Mouse (Mus musculus): ENCODE measurements around the gene Tmem106c. TPM values are rescaled to one million over a fixed set of nuclear protein-coding genes. Genes with fewer than 3 reads are reported as not detected.

Tmem106c gene
- total RNA-seq, 4 experiments from 2014 or later = 12.8 to 17.9 (median 14.9) TPM

DNA sequence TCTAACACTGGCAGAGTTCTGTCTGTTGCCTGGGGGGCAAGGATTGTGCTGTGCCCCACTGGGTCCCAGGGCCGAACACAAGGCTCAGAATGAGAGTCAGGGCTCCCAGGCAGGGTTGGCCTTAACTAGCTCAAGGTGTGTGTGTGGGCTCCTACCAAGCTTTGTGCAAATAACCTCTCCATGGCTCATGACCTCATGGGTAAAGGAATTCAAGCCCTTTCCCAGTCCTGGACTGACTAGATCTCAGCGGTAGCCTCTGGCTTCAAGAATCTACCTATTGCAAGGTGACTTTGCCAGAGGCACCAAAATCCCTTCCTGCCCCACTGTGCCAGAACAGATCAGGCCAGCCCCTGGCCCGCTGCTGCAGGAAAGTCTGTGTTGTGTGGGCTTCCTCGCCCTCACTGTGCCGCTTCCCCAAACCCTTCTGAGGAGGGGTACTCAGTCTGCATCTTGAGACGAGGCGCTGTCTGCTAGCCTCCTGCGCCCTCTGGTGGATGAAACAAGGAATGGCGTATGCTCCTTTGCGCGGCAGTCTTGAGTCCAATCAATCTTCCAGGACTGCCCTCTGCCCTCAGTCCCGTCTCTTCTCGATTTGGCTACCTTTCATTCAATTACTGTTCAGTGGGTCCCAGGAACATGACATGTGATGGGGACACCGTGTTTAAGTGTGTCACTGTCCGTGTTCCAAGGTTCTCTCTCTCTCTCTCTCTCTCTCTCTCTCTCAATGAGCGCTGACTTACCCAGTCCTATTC is 11.7 kb upstream of the Tmem106c start:
- DNase-seq (ENCODE audit: low spot score) = peak; percentile 26

DNA sequence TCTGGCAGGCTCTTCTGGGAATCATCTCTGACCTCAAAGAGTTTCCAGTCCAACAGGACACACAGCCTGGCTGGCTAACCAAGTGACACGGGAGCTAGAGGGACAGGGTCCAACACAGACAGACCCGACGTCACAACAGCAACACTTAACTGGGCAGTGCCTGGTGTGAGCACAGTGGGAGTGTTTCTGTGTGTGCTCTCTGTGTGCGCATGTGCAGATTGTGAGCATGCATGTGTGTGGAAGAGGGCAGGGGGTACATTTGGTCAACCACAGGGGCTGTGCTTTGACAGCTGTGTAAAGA is 11.2 kb upstream of the Tmem106c start:
- DNase-seq (ENCODE audit: low spot score) = no peak

DNA sequence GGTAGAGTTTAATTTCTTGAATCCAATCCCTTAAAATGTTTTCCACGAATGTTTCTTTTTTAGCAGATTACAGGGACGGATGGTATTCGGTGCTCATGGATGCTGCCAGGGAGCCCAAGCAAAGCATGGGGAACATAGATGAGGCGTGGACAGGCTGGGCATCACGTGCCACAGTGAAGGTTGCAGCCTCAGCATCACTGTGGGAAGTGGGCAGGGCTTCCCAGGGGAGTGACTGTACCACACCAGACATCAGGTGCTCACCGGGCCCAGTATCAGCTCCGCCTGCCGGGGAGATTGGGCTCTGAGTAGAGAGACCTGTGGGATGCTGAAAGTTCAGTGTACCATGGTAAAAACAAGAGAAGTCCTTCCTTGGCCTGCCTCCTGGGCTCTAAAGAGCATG is 9.3 kb upstream of the Tmem106c start:
- no peak for DNase-seq (ENCODE audit: low spot score)

DNA sequence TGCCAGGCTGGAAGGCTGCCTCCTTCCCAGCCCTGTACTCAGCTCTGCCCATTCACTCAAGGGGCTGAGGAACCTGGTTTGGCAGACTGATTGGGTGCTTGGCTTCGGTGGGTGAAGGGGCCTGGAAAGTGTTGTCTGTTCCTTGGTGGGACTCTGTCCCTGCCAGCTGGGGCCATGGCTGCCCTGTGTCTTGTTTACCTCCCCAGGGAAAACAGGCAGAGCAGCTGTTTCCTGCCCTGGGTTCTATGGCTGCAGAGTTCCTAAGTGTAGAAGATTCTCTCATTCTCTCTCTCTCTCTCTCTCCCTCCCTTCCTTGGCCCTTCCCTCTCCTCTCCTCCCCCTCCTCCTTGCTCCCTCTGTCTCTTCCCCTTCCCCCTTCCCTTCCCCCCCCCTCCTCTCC is 8.7 kb upstream of the Tmem106c start:
- DNase-seq (ENCODE audit: low spot score) = no peak

DNA sequence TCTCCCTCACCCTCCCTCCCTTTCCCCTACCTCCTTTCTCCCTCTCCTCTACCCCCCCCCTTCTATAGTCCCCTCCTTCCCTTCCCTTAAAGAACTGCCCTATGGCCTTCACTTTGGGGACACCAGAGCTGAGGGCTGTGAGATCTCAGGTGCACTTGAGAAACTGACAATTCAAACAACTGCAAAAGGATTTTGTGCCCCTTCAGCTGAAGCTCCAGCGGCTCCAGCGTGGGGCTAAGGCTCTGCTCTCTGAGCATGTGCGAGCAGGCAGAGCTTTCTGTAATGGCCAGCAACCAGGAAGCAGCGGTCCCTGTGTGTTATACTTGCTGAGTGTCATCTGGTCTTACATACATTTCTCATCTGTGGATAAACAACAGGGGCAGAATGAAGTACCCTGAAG is 8.3 kb upstream of the Tmem106c start:
- no peak for DNase-seq (ENCODE audit: low spot score)

GRCm38 (mm10) chr15:97956416-97956815 is 7.6 kb upstream of the Tmem106c start:
- DNase-seq (ENCODE audit: low spot score) = no peak

- DNase-seq (ENCODE audit: low spot score) = no peak
These were observed 541 bp upstream of the Tmem106c start for GRCm38 (mm10) chr15:97963329-97963988.

DNA sequence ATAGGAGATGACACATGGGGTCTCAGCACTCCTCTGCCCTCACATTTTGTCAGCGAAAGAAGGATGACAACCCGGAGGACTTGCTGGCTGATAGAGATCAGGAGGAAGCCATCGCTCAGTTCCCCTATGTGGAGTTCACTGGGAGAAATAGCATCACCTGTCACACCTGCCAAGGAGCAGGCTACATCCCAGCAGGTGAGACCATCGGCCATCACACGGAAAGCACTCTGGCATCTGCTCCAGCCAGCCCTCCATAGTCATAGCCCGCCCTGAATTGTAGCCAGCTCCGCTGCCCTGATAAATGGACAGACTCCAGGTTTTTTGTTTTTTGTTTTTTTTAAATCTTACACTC is 812 bp downstream of the Tmem106c start:
- no peak for DNase-seq (ENCODE audit: low spot score)

- no peak for DNase-seq (ENCODE audit: low spot score)
These were observed 1.5 kb downstream of the Tmem106c start for GRCm38 (mm10) chr15:97965311-97966045.

GRCm38 (mm10) chr15:97970299-97970698 is 6.3 kb downstream of the Tmem106c start:
- DNase-seq (ENCODE audit: low spot score) = no peak

- DNase-seq (ENCODE audit: low spot score) = no peak
These were observed 8.6 kb downstream of the Tmem106c start for GRCm38 (mm10) chr15:97972580-97972979.

- no peak for DNase-seq (ENCODE audit: low spot score)
These were observed 9.4 kb downstream of the Tmem106c start for GRCm38 (mm10) chr15:97973248-97974005.

DNA sequence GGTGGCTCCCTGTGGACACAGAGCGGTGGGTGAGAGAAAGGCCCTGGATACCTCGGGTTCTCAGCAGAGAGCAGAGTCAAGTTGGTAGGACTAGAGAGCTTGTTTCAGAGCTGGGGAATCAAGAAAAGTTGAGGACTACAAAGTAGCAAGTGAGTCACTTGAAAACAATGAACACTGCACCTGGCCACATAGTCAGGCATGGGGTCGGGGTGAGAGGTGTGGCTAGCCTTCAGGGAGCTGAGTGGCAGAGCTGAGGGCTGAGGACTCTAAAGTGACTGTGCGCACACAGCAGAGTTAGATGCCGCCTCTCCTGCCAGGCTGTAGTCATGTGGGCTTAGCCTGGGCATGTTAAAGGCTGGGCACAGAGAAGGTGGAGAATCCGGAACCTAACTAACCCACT is 17.6 kb downstream of the Tmem106c start:
- no peak for DNase-seq (ENCODE audit: low spot score)

DNA sequence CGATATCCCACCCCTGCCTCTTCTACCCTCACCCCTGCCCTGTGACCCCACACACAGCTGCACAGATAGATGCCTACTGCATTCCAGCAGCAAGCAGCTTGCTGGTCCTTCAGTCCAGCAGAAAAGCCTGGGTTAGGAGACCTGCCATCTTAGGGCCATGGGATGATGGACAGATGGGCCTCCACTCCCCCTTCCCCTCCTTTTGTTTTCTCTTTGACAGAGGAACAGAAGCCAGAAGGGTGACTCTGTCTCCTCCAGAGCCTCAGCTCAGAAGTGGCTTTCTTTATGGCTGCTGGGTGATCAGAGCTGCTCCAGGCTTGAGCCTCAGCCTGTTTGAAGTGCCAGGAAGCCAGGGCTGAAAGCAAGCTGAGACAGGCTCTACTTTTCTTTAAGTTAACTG is 25.5 kb downstream of the Tmem106c start:
- no peak for DNase-seq (ENCODE audit: low spot score)

DNA sequence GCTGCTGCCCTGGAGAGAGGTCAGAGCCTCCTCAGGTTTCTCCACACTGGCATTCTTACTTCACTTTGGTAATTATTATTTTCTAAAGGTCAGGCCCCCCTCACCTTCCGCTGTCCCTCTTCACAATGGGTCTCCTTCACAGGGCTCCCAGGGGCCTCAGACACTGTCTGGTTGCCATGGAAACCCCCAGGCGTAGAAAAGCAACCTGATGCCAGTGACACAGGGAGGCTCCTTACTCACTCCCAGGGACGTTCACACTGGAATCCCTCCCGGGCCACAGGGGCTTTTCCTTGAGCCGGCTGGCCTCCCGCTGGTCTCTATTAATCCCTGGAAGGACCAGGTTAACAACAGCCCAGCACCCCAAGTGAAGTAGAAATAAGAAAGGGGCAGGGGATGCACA is 26.1 kb downstream of the Tmem106c start:
- no peak for DNase-seq (ENCODE audit: low spot score)

- DNase-seq (ENCODE audit: low spot score) = no peak
These were observed 26.7 kb downstream of the Tmem106c start for GRCm38 (mm10) chr15:97990721-97991120.

GRCm38 (mm10) chr15:97991285-97991895 is 27.4 kb downstream of the Tmem106c start:
- DNase-seq (ENCODE audit: low spot score) = no peak

DNA sequence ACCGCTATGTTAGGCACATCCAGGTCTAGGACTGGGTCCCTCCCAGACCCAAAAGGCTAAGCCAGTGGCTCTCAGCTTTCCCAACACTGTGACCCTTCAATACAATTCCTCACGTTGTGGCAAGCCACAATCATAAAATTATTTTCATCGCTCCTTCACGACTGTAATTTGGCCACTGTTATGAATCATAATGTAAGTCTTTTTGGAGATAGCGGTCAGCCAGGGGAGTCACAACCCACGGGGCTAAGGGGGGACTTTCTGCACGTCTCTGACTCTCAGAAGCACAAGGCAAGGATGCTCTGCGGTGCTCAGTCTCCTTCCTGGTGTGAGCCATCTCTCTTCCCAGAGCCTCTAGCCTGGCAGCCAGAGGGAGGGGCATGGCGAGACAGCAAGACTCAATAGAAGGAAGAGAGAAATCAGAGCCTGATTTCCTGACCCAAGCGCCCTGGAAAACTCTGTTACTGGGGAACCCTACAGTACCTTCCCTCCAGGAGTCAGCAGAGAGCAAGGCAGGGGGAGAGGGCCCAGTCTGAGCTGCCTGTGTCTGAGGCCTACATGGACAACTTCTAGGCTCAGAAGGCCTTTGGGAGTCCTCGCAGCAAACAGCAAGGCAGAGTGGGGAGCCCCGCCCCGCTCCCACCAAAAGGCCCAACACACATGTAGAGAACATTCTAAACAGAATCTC is 28.2 kb downstream of the Tmem106c start:
- no peak for DNase-seq (ENCODE audit: low spot score)

- DNase-seq (ENCODE audit: low spot score) = peak; percentile 80
These were observed 28.8 kb downstream of the Tmem106c start for GRCm38 (mm10) chr15:97992712-97993286.

DNA sequence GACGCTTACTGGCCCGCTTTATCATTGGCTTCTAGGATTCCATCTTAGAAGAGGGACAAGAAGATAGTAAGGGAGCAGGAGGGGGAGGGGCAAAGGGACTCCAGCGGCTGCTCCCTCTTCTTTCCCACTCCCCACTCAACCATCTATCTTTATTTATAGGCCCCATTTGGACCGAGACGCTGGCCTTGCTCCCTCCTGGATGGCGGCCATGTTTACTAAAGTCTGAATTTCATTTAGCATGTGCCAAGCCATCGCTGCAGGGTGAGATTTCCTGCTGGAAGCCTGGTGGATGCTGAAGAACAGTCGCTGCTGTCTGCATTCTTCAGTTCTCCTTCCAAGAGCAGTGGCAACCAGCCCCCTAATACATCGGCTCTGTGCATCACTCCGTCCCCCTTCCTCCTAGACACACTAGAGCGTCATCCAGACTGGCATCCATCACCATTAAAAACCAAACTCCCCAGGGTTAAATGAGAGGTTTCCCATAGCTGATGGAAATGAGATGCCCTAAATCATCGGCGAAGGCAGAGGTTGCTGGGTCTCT is 32.8 kb downstream of the Tmem106c start:
- no peak for DNase-seq (ENCODE audit: low spot score)

GRCm38 (mm10) chr15:97999546-97999945 is 35.5 kb downstream of the Tmem106c start:
- DNase-seq (ENCODE audit: low spot score) = no peak

All from heart, adult 8-10 months (tissue).